ENCODE assay signal across 23 mouse cellular contexts in genomic region chr11:48813782-48814181, GRCm38 (mm10). TPM values are rescaled to one million over a fixed set of nuclear protein-coding genes. Genes with fewer than 3 reads are reported as not detected.
"Had no signal": no experiment of that assay in that cellular context is flagged by ENCODE, and none has a peak within 500 bp of the region (broad histone marks: within the 10 kb centered on the region; RNA-seq: fewer than 3 reads in every experiment).

No protein-coding gene starts in this region.

- H3K4me2 ChIP-seq: limb, embryonic 12.5 days; limb, embryonic 15.5 days; midbrain, embryonic 12.5 days; midbrain, embryonic 15.5 days had no signal

- ATAC-seq: liver, embryonic 12.5 days; midbrain, embryonic 15.5 days had no signal

- H3K27me3 ChIP-seq: kidney, embryonic 15.5 days; limb, embryonic 12.5 days; limb, embryonic 15.5 days; liver, embryonic 12.5 days; liver, embryonic 15.5 days; midbrain, embryonic 12.5 days; midbrain, embryonic 15.5 days; neural tube, embryonic 15.5 days had no signal

- H3K4me3 ChIP-seq: kidney, embryonic 15.5 days; left cerebral cortex, adult 2 months; limb, embryonic 12.5 days; limb, embryonic 15.5 days; liver, embryonic 12.5 days; liver, embryonic 15.5 days; midbrain, embryonic 12.5 days; midbrain, embryonic 15.5 days; neural tube, embryonic 15.5 days had no signal

- H3K27ac ChIP-seq: kidney, embryonic 15.5 days; left cerebral cortex, adult 2 months; limb, embryonic 12.5 days; limb, embryonic 15.5 days; liver, embryonic 12.5 days; midbrain, embryonic 12.5 days; midbrain, embryonic 15.5 days; neural tube, embryonic 15.5 days; stomach, postnatal 0 days had no signal

- DNase-seq: kidney, adult 11 months; kidney, adult 8-10 months; kidney, postnatal 10 days; kidney, postnatal 4 days; layer of hippocampus, postnatal 36 days; lung, adult 2 months; lung, postnatal 14 days; lung, postnatal 4 days; right cerebral cortex, adult 18-20 months; right cerebral cortex, postnatal 14 days; right cerebral cortex, postnatal 4 days; thymus, adult 18-20 months; thymus, postnatal 36 days had no signal

- H3K9ac ChIP-seq: kidney, embryonic 15.5 days; limb, embryonic 12.5 days; limb, embryonic 15.5 days; liver, embryonic 15.5 days; midbrain, embryonic 12.5 days; midbrain, embryonic 15.5 days had no signal

- H3K9me3 ChIP-seq: kidney, embryonic 15.5 days; limb, embryonic 12.5 days; limb, embryonic 15.5 days; liver, embryonic 12.5 days; liver, embryonic 15.5 days; midbrain, embryonic 12.5 days; midbrain, embryonic 15.5 days; neural tube, embryonic 15.5 days had no signal

RNA-seq across cellular contexts. Expression of gene Trim7, which starts 12.2 kb away (rescaled TPM):
- polyA plus RNA-seq: liver, embryonic 12.5 days had no signal
